Mouse (Mus musculus) cerebellum, postnatal 4 days (tissue): ENCODE data around the gene Pate4.
A peak's percentile ranks its signal among the peaks of the same experiment; 100 is the strongest.
"Not testable (repeated sequence)": the region's sequence is repeated elsewhere in the genome, so short reads cannot be mapped to it uniquely, and the experiment has no call there.

Experiments used
- DNase-seq, 2 experiments: peaks; one replicate each; pipeline ENCODE4 v3.0.0; 2022; ENCODE audit warnings: low spot score in 2 of 2, mixed read lengths in 1 of 2

The Pate4 gene

DNA sequence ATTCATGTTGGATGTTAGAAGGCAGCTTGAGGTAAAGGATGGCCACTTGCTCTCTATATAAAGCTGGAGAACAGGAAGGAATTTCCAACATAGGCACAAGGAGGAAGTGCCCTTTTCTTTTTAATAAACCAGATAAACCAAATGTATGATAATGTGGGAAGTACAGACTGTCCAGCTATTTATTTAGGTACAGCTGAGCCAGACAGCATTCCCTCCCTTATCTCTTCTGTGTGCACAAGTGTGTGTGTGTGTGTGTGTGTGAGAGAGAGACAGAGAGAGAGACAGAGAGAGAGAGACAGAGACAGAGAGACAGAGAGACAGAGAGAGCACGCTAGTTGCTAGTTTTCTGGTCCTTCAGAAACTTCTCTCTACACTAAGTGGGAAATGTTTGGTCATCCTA, at the start of gene Pate4:
Gene Pate4, minus strand, starts transcription at position 101 of the 400 bp plus-strand sequence.
- no peak for DNase-seq

DNA sequence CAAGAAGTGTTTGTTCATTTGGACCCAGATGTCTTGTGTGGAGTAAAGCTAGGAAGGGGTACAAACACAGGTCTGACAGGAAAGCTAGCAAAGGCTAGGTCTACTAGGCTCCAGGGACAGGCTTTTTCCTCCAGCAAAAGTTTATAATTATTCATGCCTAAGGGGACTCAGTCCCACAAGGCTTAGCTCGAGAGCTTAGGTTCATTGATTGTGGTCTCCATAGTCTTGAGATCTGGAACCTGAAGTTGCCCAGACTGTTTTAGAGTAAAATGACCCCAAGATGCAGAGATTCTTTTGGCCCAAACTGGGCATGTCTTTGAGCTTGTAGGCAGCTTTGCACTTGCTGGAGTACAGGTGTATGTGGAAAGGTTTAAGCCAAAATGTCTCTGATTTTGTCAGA, 36.4 kb upstream of the Pate4 start, which contains the start of gene Pate3:
Gene Pate3, minus strand, starts transcription at position 101 of the 400 bp plus-strand sequence.
- DNase-seq: no peak

DNA sequence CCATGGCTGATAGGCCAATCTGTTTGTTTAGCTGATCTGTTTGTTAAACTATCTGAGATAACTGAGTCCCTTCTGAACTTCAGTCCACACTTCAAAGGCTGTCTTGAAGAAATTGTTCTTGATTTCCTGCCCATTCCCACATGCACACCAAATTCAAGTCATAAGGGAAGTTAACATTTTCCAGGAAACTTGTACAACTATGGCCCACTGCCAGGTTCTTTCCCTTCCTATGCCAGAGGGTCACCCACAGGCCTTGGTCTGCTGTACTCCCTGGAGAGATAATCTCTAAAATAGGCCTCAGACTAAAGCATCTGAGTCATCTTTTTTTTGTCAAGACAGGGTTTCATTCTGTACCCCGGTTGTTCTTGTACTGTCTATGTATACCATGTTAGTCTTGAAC, 21.2 kb upstream of the Pate4 start:
- DNase-seq: no peak

DNA sequence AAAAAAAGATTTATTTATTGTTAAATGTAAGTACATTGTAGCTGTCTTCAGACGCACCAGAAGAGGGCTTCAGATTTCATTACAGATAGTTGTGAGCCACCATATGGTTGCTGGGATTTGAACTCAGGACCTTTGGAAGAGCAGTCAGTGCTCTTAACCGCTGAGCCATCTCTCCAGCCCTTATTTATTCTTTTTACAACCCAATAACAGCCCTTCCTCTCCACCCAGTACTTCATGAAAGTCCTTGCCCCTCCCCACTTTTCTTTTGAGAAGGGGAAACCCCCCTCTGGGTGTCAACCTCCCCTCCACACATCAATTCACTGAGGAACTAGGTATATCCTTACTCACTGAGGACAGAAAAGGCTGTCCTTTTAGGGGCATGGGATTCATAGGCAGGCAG, 5.0 kb upstream of the Pate4 start:
- not testable (repeated sequence) for DNase-seq

DNA sequence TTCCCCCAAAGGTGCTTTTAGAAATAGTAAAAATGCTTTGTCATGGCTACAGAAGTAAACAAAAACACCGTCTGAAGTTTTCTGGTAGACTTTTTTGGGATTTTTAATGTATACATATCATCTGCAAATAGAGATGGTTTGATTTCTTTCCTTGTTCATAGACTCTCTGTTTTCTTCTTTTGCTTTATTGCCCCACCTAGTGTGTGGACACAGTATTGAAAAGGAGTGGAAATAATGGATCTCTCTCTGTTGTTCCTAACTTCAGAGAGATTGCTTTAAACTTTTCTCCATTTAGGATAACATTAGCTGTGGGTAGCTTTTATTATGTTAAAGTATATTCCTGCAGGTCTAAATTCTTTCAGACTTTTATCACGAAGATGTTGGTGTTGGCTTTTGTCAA, 2.3 kb upstream of the Pate4 start:
- no peak for DNase-seq

DNA sequence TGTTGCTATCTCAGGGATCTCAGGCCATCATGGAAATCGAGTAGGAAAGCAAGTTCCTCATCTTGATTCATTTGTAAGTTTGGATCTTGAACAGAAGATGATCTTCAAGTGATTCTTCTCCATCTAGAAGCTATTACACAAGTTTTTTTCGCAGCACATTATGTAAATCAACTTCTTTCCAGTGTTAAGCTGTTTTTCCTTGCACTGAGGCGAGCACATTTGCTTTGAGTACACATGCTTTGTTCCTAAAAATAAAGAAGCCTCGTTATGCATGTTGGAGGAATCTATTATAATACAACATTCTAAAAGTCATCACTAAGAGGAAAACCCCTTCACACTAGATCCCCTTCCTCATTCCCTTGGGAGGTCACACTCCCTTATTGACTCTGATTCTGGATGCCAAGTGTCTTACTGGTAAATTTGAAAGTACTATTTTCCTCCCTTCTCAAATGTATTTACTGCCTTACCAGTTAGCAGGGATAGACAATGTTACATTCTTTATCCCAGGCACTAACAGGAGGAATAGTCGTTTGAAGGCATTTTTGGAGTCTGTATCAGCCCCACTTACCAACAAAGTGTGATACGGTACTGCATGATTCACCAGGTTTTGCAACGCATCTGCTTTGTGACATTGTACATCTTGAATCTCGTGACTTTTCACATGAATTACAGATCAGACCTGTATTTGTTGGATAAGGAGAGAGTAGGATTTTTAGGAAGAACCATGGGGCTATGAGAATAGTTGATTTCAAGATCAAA, 3.9 kb downstream of the Pate4 start:
- DNase-seq: no peak

DNA sequence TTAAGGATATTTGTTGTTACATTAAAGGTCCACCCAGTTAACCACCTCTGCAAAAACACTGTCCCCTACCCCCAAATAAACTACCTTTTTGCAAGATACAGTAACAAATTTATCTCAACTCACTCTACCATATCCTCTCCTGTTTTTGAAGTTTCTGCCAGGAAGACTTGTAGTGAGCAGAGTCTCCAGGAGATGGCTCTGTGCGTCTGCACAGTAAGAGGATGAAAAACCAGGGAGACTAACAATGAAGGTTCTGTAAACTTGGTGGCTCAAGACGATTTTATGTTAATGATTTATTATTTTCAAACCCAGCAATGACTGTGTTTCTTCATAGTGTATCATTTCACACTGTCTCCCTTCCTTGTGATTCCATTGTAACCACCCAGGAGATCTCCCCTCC, 18.8 kb downstream of the Pate4 start:
- no peak for DNase-seq

DNA sequence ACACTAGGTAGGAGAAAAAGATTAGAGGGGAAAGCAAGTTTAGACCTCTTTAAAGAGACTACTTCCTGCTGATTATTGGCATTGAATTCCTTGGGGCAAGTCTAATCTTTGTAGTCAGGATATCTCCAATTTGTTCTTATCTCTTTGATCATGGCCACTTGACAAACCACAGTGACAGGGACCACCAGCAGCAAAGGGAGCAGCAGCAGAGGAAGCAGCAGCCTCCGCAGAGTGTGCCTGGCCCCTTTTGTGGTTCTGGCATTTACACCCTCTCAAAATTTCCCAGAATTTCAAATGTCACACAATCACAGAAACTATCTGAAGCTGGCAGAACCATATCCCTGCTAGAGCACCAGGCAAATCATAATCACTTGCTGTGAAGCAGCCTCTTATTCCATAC, 24.1 kb downstream of the Pate4 start:
- DNase-seq: no peak

DNA sequence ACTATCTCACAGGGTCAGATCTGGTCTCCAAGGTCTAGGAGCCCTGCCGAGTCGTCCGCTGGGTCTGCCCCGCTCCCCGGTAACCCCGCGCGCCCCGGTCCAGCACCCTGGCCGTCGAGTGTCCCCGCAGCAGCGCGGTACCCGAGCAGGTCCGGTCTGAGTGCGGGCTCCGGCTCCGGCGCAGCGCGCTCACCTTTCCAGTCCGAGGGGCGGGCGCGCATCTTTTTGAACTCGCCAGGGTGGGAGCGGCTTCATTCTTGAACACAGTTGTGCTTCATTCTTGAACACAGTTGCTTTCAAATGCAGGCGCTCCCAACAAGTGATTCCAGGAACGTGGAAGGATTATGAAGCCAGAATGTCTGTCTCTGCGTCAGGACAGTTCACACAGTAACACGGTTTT, 37.3 kb downstream of the Pate4 start:
- no peak for DNase-seq

DNA sequence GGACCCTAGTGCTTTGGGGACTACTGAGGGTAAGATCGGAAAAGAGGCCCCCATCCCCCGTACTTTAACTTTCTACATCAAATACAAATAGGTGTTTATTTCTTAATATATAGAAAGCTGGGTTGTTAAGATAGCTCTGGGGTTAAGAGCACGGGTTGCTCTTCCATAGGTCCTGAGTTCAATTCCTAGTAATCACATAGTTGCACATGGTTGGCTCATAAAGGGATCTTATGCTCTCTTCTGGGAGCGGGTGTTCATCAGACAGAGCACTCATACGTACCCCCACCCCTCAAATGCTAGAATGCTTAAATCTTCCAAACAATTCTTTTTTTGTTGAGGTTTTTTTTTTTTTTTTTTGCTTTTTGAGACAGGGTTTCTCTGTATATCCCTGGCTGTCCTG, 41.1 kb downstream of the Pate4 start:
- DNase-seq: no peak

DNA sequence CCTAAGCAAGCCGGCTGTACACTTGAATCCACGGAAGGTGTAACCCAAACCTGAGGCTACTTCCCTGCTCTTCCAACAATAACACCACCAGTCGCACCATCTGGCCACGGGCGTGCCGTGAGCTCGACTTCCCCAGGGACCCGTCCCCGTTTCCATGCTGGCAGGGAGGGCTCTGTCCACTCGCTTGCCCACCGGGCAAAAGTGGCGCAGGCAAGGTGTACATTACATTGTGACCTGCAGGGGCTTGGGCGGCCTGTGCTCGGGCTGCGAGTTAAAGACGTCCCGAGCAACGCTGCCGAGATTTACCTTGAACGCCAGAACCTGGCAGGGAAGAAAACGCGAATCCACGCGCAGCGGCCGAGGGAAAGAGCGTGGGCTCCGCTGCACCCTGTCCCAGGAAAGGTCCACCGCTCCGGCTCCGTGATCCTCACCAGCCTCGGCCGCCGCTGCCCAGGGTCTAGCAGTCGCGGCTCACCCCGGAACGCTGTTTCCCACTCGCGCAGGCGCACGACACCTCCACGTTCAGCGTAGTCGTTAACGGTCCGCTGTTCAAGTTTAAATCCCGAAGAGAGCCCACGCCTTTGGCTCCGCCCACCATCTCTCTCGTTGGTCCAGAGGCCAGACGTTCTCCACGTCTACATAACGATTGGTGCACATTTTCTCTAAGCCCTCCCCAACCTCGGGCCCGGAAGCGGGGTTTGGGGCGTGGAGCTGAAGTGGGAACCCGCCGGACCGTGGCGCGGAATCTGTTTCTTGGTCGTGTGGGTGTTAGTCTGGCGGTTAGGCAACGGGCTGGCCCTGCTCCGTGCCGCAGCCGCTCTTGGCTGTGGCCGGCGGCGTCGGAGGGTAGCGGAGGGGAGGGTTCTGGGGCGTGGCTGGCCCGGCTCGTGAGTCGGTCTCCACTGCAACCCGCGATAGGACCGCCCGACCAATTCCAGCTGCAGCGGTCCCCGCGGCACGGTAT, 41.9 kb downstream of the Pate4 start, which contains the start of the genes Pate2 and Hyls1:
Gene Pate2, plus strand, starts transcription at position 714 of the 964 bp plus-strand sequence.
Gene Hyls1, minus strand, starts transcription at position 828 of the 964 bp plus-strand sequence.
- peak; percentile 72 to 88 for DNase-seq

DNA sequence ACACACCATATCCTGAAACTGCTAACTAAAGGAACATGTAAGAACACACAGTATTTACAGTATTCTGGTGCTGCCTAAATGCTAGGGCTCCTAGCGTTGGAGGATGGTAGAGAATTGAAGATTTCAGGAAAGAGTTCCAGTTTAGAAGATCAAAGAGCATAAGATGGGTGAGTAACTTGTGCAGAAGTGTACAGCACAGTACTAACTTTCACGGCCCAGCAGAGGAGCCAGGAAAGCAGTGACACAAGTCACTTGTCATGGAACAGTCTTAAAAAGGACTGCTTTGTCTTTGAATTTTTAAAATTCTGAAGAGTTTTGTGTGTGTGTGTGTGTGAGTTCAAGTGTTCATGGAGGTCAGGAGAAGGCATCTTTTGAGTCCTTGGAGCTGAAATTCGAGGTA, 43.7 kb downstream of the Pate4 start:
- DNase-seq: no peak

DNA sequence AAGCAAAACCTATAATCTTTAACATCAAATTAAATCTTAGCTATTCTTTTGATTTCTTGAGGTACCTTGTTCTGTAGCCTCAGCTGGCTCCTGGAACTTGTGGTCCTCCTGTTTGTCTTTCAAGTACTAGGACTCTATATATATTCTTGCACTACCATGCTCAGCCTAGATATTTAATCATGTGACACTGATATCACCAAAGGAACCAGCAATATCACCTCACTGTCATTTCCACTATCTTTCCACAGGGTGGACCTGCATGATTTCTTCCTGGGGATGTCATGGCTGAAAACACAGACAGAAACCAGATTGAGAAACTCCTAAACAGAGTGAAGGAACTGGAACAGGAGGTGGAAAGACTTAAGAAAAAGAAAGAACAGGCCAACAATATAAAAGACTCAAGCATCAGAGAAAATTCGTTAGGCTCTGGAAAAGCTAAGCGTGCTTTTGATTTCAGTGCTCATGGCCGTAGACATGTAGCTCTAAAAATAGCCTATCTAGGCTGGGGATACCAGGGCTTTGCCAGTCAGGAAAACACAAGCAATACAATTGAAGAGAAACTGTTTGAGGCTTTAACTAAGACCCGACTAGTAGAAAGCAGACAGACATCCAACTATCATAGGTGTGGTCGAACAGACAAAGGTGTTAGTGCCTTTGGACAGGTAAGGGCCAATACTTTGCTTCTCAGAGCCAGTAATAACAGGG, 47.1 kb downstream of the Pate4 start:
- DNase-seq: no peak

DNA sequence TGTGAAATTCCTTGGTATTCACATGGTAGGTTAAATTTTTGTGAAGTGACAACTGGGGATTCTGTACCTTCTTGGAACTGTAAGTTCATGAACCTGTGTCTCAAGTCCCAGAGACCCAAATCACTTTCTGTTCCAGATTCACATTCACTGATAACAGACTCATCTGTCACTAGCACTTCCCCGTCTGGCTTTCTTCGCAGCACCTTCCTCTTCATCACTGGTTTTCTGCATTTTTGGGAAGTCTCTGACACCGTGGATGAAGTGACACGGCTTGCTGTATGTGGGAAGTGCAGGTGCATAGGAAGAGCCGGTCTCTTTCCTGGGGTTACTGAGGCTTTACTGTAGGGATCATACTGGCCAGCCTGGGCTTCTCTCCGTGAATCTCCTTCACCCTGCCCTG, 50.2 kb downstream of the Pate4 start:
- DNase-seq: no peak

DNA sequence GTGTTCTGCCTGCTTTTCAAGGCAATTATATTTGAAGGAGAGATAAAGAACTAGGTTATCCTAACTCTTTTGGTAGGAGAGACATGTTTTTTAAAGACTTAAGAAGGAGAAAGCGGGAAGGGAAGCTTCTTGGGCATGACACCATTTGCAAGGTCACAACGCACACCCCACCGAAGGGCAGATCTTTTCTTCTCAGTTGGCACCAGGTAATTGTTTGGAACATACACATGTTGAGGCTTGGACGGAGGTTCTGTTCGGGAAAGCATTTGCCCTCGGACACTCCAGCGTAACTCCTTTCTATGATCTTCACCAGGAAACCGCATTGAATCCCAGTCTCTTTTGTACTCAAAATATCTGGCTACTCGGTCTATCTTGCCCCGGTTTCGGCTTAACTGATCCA, 50.7 kb downstream of the Pate4 start:
- no peak for DNase-seq

DNA sequence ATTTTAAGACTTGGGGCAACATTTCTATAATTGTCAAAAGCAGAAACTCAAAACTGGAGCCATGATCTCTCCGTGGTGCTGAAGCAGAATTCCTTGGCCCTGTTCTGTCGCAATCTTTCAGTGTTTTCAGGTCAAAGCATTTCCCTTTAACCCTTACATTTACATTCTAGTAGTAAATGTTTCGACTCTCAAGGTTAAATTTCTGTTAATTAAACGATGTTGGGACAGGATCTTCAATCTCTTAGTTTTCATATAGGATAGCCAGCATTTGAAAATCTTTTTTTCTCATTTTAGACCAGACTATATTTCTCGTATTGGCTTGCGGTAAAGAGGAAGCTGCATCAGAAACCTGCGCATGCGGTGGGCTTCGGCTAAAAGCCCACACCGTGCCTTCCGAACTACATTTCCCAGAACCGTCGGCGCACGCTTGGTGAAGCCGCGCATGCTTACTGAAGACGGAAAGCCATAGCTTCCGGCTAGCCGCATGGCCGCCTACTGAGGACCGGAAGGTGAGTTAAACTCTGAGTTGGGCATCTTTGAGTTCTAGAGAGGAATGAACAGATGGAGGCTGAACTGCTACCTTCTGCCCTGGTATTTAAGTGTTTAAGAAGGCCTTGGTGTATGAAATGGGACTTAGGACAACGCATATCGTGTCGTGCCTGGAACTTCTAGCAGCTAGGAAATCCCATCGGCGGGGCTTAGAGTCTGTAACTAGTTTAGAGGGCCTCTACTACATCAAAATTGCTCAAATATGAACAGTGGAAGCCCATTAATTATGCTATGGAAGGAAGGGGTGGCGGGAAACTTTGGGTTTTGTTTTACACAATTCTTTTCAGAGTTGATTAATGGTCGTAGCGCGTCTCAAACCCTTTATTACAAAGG, 52.5 kb downstream of the Pate4 start:
- peak; percentile 68 to 83 for DNase-seq

DNA sequence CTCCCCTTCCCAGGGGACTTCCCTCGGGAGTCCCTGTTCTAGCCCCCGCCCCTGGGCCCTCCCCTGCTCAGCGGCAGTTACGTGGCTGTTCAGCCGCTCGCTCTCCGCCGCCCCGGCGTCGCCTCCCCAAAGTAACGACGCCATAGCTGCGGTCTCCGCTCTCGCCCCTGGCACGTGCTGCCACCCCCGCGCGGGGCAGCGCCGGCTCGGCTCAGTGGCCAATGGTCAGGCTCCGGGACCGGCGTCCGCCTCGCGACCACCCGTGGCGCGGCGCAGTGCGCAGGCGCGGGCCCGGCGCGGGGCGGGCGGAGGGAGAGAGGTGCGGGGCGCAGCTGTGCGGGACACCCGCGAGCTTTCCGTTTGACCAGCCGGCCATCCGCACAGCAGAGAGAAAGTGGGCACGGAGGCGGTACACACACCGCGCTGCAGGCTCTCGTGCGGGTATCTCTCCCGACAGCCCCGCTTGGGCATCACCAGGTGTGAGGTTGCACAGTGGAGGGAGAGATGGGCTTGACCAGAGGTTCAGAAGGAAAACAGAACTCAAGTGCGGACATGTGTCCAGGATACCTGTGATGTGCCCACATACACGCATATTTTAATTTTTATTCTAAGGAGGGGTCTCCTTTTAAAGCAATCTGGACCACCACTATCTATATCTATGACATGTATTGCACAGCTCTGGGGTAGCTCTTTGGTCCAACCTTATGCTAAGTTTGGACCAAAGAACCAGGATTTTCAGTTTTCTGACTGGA, 53.3 kb downstream of the Pate4 start, which contains the start of the genes Ddx25 and Pus3:
Gene Ddx25, minus strand, starts transcription at position 272 of the 752 bp plus-strand sequence.
Gene Pus3, plus strand, starts transcription at position 339 of the 752 bp plus-strand sequence.
- peak; percentile 54 to 82 for DNase-seq
